Mouse (Mus musculus) midbrain, embryonic 13.5 days (tissue): ENCODE data around the gene Thnsl2. TPM values are rescaled to one million over a fixed set of nuclear protein-coding genes. Genes with fewer than 3 reads are reported as not detected.

Experiments
- ATAC-seq: fragments of 200-750 bp; cut with Nextera tagmentation; 2 replicates; pipeline ENCODE4 v1.8.0; 2017; ENCODE audit warnings: mild to moderate bottlenecking, moderate TSS enrichment, moderate library complexity
- H3K27ac ChIP-seq: fragments of 300-500 bp; sonication (generic); 2 replicates; pipeline ENCODE4 v1.5.1; 2015; ENCODE audit warnings: inconsistent platforms, mild to moderate bottlenecking, moderate library complexity
- H3K27me3 ChIP-seq: fragments of 300-500 bp; sonication (generic); 2 replicates; pipeline ENCODE4 v1.6.1; 2015; ENCODE audit warnings: mild to moderate bottlenecking, inconsistent platforms
- H3K36me3 ChIP-seq: fragments of 300-500 bp; sonication (generic); 2 replicates; pipeline ENCODE4 v1.6.1; 2015; ENCODE audit warnings: mild to moderate bottlenecking, inconsistent platforms
- H3K4me1 ChIP-seq: fragments of 300-500 bp; sonication (generic); replicated peaks from 2 replicates; pipeline ENCODE4 v1.6.1; 2015; ENCODE audit warnings: inconsistent platforms
- H3K4me2 ChIP-seq: fragments of 300-500 bp; sonication (generic); replicated peaks from 2 replicates; pipeline ENCODE4 v1.6.1; 2015; ENCODE audit warnings: moderate library complexity, mild to moderate bottlenecking, inconsistent platforms
- H3K4me3 ChIP-seq: fragments of 300-500 bp; sonication (generic); replicated peaks from 2 replicates; pipeline ENCODE4 v1.5.1; 2015; ENCODE audit warnings: mild to moderate bottlenecking, inconsistent platforms
- H3K9ac ChIP-seq: fragments of 300-500 bp; sonication (generic); replicated peaks from 2 replicates; pipeline ENCODE4 v1.6.1; 2015; ENCODE audit warnings: mild to moderate bottlenecking, inconsistent platforms
- H3K9me3 ChIP-seq: fragments of 300-500 bp; sonication (generic); 2 replicates; pipeline ENCODE4 v1.6.1; 2016; ENCODE audit warnings: mild to moderate bottlenecking, inconsistent platforms
- WGBS: fragments of 180-500 bp; shearing (Covaris S2); methylation state at CpG from one replicate; pipeline ENCODE4 v1.1.7; 2015; 5-methylcytosine and 5-hydroxymethylcytosine counted together
- polyA plus RNA-seq: library from polyadenylated mRNA; unstranded; fragments of >200 nt; fragmentation: Nextera tagmentation; extraction: Ambion mirVana; gene quantifications from 2 replicates; pipeline ENCODE4 v1.2.1, GENCODE M21; 2015

The Thnsl2 gene
- 3.7 and 3.9 TPM in 2 replicates for polyA plus RNA-seq

GRCm38 (mm10) chr6:71143894-71144455, at the start of gene Thnsl2:
Gene Thnsl2 (minus strand): TSS chr6:71144439.
- H3K36me3 ChIP-seq: no peaks in the 10 kb centered on the region
- no peaks in the 10 kb centered on the region for H3K27me3 ChIP-seq
- peak within 1 kb of the TSS; percentile 78 for H3K9ac ChIP-seq
- peaks cover 5% of the 10 kb centered on the region for H3K4me1 ChIP-seq
- H3K4me2 ChIP-seq: peak within 1 kb of the TSS; percentile 82
- peak within 1 kb of the TSS; percentile 67; the same call in 1 of the 2 replicates for H3K27ac ChIP-seq
- ATAC-seq: peak; percentile 94
- WGBS: under 1% methylated on average over 32 of the region's 32 CpGs
- no peaks in the 10 kb centered on the region for H3K9me3 ChIP-seq
- H3K4me3 ChIP-seq: peak within 1 kb of the TSS; percentile 51

- no peak overlapping the region for H3K27ac ChIP-seq
- H3K9me3 ChIP-seq: no peaks in the 10 kb centered on the region
- no peak for ATAC-seq
- H3K9ac ChIP-seq: no peak overlapping the region
- H3K27me3 ChIP-seq: no peaks in the 10 kb centered on the region
- H3K36me3 ChIP-seq: no peaks in the 10 kb centered on the region
- H3K4me2 ChIP-seq: no peak overlapping the region
- 85% methylated on average over 6 of the region's 6 CpGs for WGBS
- H3K4me1 ChIP-seq: no peaks in the 10 kb centered on the region
- H3K4me3 ChIP-seq: no peak overlapping the region
Measured at GRCm38 (mm10) chr6:71193151-71193740, 49.0 kb upstream of the Thnsl2 start.

- Histone ChIP-seq H3K4me1 (no peaks in the 10 kb centered on the region), H3K36me3 (no peaks in the 10 kb centered on the region), H3K27ac (no peak overlapping the region), H3K9me3 (no peaks in the 10 kb centered on the region), H3K9ac (no peak overlapping the region), H3K4me2 (no peak overlapping the region), H3K4me3 (no peak overlapping the region), H3K27me3 (no peaks in the 10 kb centered on the region)
- no peak for ATAC-seq
- WGBS: 93% methylated on average over 2 of the region's 2 CpGs
Measured at GRCm38 (mm10) chr6:71190501-71190900, 46.3 kb upstream of the Thnsl2 start.

- no peak for ATAC-seq
- no peaks in the 10 kb centered on the region for H3K9me3 ChIP-seq
- H3K4me1 ChIP-seq: no peaks in the 10 kb centered on the region
- H3K36me3 ChIP-seq: no peaks in the 10 kb centered on the region
- no peak overlapping the region for H3K27ac ChIP-seq
- no peak overlapping the region for H3K4me2 ChIP-seq
- no peaks in the 10 kb centered on the region for H3K27me3 ChIP-seq
- WGBS: 84% methylated on average over 1 of the region's 1 CpGs
- H3K9ac ChIP-seq: no peak overlapping the region
- H3K4me3 ChIP-seq: no peak overlapping the region
Measured at GRCm38 (mm10) chr6:71189578-71189977, 45.3 kb upstream of the Thnsl2 start.

- no peak overlapping the region for H3K4me3 ChIP-seq
- H3K36me3 ChIP-seq: no peaks in the 10 kb centered on the region
- no peaks in the 10 kb centered on the region for H3K4me1 ChIP-seq
- no peak overlapping the region for H3K4me2 ChIP-seq
- WGBS: 88% methylated on average over 7 of the region's 7 CpGs
- no peak overlapping the region for H3K9ac ChIP-seq
- H3K9me3 ChIP-seq: no peaks in the 10 kb centered on the region
- no peak for ATAC-seq
- H3K27ac ChIP-seq: no peak overlapping the region
- no peaks in the 10 kb centered on the region for H3K27me3 ChIP-seq
Measured at GRCm38 (mm10) chr6:71184941-71185604, 40.8 kb upstream of the Thnsl2 start.

GRCm38 (mm10) chr6:71180596-71180995, 36.4 kb upstream of the Thnsl2 start:
- Histone ChIP-seq H3K27ac (no peak overlapping the region), H3K4me3 (no peak overlapping the region), H3K9me3 (no peaks in the 10 kb centered on the region), H3K27me3 (no peaks in the 10 kb centered on the region), H3K4me2 (no peak overlapping the region), H3K4me1 (no peaks in the 10 kb centered on the region), H3K36me3 (no peaks in the 10 kb centered on the region), H3K9ac (no peak overlapping the region)
- ATAC-seq: no peak
- WGBS: 95% methylated on average over 1 of the region's 1 CpGs

GRCm38 (mm10) chr6:71172812-71173580, 28.8 kb upstream of the Thnsl2 start:
- ATAC-seq: no peak
- H3K9ac ChIP-seq: no peak overlapping the region
- no peak overlapping the region for H3K4me3 ChIP-seq
- H3K36me3 ChIP-seq: no peaks in the 10 kb centered on the region
- no peaks in the 10 kb centered on the region for H3K9me3 ChIP-seq
- no peak overlapping the region for H3K4me2 ChIP-seq
- no peak overlapping the region for H3K27ac ChIP-seq
- H3K27me3 ChIP-seq: no peaks in the 10 kb centered on the region
- no peaks in the 10 kb centered on the region for H3K4me1 ChIP-seq
- 93% methylated on average over 10 of the region's 10 CpGs for WGBS

- H3K4me1 ChIP-seq: no peaks in the 10 kb centered on the region
- H3K9ac ChIP-seq: no peak overlapping the region
- no peaks in the 10 kb centered on the region for H3K36me3 ChIP-seq
- no peaks in the 10 kb centered on the region for H3K9me3 ChIP-seq
- ATAC-seq: no peak
- H3K27ac ChIP-seq: no peak overlapping the region
- no peaks in the 10 kb centered on the region for H3K27me3 ChIP-seq
- WGBS: 47% methylated on average over 6 of the region's 6 CpGs
- no peak overlapping the region for H3K4me2 ChIP-seq
- H3K4me3 ChIP-seq: no peak overlapping the region
Measured at GRCm38 (mm10) chr6:71166551-71167169, 22.4 kb upstream of the Thnsl2 start.

- H3K36me3 ChIP-seq: no peaks in the 10 kb centered on the region
- no peaks in the 10 kb centered on the region for H3K4me1 ChIP-seq
- H3K9ac ChIP-seq: no peak overlapping the region
- 31% methylated on average over 6 of the region's 6 CpGs for WGBS
- no peak overlapping the region for H3K4me3 ChIP-seq
- H3K4me2 ChIP-seq: no peak overlapping the region
- no peaks in the 10 kb centered on the region for H3K9me3 ChIP-seq
- ATAC-seq: peak; percentile 43; the same call in 1 of the 2 replicates
- H3K27ac ChIP-seq: no peak overlapping the region
- no peaks in the 10 kb centered on the region for H3K27me3 ChIP-seq
Measured at GRCm38 (mm10) chr6:71164394-71164793, 20.2 kb upstream of the Thnsl2 start.

GRCm38 (mm10) chr6:71162269-71162668, 18.0 kb upstream of the Thnsl2 start:
- H3K36me3 ChIP-seq: no peaks in the 10 kb centered on the region
- H3K4me3 ChIP-seq: no peak overlapping the region
- H3K9ac ChIP-seq: no peak overlapping the region
- WGBS: 74% methylated on average over 4 of the region's 4 CpGs
- H3K27ac ChIP-seq: no peak overlapping the region
- no peak for ATAC-seq
- no peaks in the 10 kb centered on the region for H3K9me3 ChIP-seq
- H3K4me2 ChIP-seq: no peak overlapping the region
- no peaks in the 10 kb centered on the region for H3K4me1 ChIP-seq
- no peaks in the 10 kb centered on the region for H3K27me3 ChIP-seq

GRCm38 (mm10) chr6:71161290-71161689, 17.1 kb upstream of the Thnsl2 start:
- Histone ChIP-seq H3K27me3 (no peaks in the 10 kb centered on the region), H3K4me3 (no peak overlapping the region), H3K27ac (no peak overlapping the region), H3K9me3 (no peaks in the 10 kb centered on the region), H3K4me2 (no peak overlapping the region), H3K4me1 (no peaks in the 10 kb centered on the region), H3K9ac (no peak overlapping the region), H3K36me3 (no peaks in the 10 kb centered on the region)
- 77% methylated on average over 7 of the region's 7 CpGs for WGBS
- ATAC-seq: no peak
